Mouse (Mus musculus): Measurements from ENCODE around the gene Ago4. TPM values are rescaled to one million over a fixed set of nuclear protein-coding genes. Genes with fewer than 3 reads are reported as not detected.

Ago4 gene
- total RNA-seq, 2 experiments from 2014 or later = 3.5 to 3.8 TPM

GRCm38 (mm10) chr4:126468285-126468901 lies 64.9 kb downstream of the Ago4 start, which contains the start of gene Ago1:
Gene Ago1, minus strand, starts transcription at chr4:126468583.
- DNase-seq = peak; percentile 97

GRCm38 (mm10) chr4:126467721-126468284 lies 65.5 kb downstream of the Ago4 start:
- peak; percentile 62 for DNase-seq

- DNase-seq = no peak
Observed at GRCm38 (mm10) chr4:126466251-126466750, 67.0 kb downstream of the Ago4 start.

GRCm38 (mm10) chr4:126465843-126466242 lies 67.4 kb downstream of the Ago4 start:
- peak; percentile 31 for DNase-seq

- DNase-seq = no peak
Observed at GRCm38 (mm10) chr4:126464892-126465235, 68.4 kb downstream of the Ago4 start.

GRCm38 (mm10) chr4:126464189-126464891 lies 68.9 kb downstream of the Ago4 start:
- no peak for DNase-seq

DNA sequence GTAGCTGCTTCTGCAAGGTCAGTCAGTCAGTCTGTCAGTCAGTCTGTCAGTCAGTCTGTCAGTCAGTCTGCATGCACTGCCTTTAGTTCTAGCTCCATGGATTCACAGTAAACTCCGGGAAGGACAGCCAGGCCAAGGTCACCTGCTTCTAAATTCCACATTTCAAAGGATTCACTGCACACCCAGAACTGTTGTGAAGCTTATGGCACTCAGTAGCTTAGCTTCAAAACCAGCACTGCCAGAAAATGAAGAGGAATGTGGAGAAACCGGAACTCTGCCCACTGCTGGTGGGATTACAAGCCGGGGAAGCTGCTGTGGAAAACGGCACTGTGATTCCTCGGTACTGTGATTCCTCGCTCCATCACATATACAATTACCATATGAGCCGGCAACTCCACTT lies 77.8 kb downstream of the Ago4 start:
- DNase-seq = no peak

DNA sequence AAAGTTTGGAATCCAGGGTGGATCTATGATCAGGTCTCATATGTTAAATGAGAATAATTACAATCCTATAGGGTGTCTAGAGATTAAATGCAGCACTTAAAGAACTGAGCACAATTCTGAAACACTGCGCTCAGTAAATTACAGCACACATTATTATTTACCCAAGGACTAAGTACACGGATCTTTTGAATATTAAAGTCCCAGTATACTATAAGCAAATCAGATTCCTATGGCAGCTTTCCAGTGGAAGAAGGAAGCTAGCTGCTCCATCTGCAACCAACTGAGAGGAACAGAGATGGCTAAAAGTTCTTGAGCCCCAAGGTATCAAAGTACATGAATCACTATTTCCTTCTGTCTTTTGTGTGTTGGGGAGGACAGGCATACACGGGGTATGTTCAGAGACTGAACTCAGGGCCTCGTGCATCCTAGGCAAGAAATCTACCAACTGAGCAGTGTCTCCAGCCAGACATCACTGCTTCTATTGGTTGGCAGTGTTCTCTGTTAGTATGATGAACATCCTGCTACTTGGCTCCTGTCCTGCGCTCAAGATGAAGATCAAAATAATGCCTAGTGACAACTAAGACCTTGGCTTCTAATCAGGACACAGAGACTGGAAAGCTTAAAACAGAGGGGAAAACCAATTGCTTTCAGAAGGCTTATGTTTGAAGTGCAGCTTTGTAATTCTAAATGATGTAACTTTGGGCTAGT lies 78.6 kb downstream of the Ago4 start:
- DNase-seq = no peak

GRCm38 (mm10) chr4:126450268-126450667 lies 83.0 kb downstream of the Ago4 start:
- DNase-seq = no peak

GRCm38 (mm10) chr4:126447126-126447525 lies 86.1 kb downstream of the Ago4 start:
- no peak for DNase-seq

- DNase-seq = no peak
Observed at GRCm38 (mm10) chr4:126444528-126444927, 88.7 kb downstream of the Ago4 start.

Small RNAs within 50 kb of the gene (microRNA-seq; reads per million reads assigned to microRNA genes)
- 0.20 to 1.7 reads per million in 2 experiments for gene Mir7119

Other genes starting within 250 kb of the Ago4 start
- 1 to 10 TPM; 2.3 to 3.1 TPM for gene Col8a2, start 246.7 kb downstream of the Ago4 start, total RNA-seq (2021)
- gene Adprhl2, start 211.8 kb downstream of the Ago4 start, total RNA-seq (2021) = 10 to 100 TPM; 18.7 to 19.9 TPM
- gene Tekt2, start 207.8 kb downstream of the Ago4 start, total RNA-seq (2021) = under 1 TPM; 0.41 to 0.61 TPM
- gene Ago3, start 103.9 kb downstream of the Ago4 start, total RNA-seq (2021) = 10 to 100 TPM; 13.2 to 14.2 TPM
- 10 to 100 TPM; 16.1 to 18.2 TPM for gene Ago1, start 64.9 kb downstream of the Ago4 start, total RNA-seq (2021)
- gene Clspn, start 23.5 kb upstream of the Ago4 start, total RNA-seq (2021) = 10 to 100 TPM; 18.3 to 21.7 TPM
- 1 to 10 TPM; 6.1 to 6.6 TPM for gene 5730409E04Rik, start 76.3 kb upstream of the Ago4 start, total RNA-seq (2021)
- gene Psmb2, start 144.2 kb upstream of the Ago4 start, total RNA-seq (2021) = 100 to 1,000 TPM; 161 to 162 TPM
- gene Tfap2e, start 202.8 kb upstream of the Ago4 start, total RNA-seq (2021) = not detected
- gene Ncdn, start 220.0 kb upstream of the Ago4 start, total RNA-seq (2021) = 10 to 100 TPM; 17.5 to 18.3 TPM
- 10 to 100 TPM; 21.3 to 22.8 TPM for gene AU040320, start 220.1 kb upstream of the Ago4 start, total RNA-seq (2021)